Mouse (Mus musculus) heart, adult 11 months (tissue): ENCODE measurements at regions not wholly inside any gene's neighbourhood (a gene's known extent, or its start where the extent isn't known, plus 50 kb on each side); places are given as distances from the start of the nearest gene placed in this dataset.

ENCODE experiments used
- DNase-seq: peaks from one replicate; pipeline ENCODE4 v3.0.0; 2022

DNA sequence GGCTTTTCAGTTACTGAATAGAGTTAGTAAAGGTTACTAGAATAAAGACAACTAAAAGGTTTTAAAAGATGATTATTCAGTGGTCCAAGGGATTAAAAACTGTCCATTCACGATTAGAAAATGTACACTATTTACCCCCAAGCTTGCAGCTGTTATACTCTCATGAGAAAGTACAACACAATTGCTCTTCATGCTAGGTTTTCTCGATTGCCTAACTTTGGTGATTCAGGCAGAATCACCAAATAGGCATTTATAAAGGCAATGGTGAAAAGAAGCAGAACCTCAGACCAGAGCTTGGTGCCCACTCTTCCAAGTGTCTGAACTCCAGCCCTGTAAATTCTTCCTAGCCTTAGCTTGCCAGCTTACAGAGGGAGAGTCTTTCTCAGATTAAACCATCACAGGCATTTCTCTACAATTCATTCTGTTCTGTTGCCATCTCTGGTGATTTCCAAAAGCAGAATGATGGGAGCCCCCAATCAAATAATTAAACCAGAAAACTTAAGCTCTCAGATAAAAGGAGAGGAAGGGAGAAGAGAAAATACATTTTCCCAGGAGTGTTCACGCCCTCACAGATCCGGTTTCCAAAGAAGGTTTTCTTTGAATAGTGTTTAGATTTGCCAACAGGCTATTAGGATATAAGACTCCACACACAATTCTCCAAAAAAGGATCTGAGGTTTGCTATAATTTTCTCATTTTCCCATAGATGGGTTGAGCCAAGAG, 657.0 kb downstream of the Slc22a22 start:
- no peak for DNase-seq

DNA sequence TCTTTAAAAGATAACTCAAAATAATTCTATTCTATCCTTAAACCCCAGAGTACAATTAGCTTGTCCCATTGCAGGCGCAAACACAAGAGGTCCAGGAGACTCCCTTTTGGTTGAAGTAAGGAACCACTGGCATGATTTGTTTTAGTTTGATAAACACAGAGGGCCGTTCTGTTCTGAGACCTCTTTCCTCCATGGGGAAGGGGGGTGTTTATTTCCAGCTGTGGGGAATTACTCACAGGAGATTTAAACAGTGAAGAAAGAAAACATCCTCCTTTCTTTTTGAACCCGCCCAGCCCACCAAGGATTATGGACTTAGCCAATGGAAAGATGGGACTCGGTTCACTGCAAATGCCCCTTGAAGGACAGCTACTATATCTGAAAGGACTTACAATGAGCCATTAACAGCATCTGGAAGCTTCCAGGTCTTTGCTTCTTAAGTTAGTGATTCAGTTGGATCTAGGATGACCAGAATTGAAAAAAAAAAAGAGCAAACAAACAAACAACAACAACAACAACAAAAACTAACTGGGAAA, 659.2 kb downstream of the Slc22a22 start:
- peak; percentile 84 for DNase-seq

DNA sequence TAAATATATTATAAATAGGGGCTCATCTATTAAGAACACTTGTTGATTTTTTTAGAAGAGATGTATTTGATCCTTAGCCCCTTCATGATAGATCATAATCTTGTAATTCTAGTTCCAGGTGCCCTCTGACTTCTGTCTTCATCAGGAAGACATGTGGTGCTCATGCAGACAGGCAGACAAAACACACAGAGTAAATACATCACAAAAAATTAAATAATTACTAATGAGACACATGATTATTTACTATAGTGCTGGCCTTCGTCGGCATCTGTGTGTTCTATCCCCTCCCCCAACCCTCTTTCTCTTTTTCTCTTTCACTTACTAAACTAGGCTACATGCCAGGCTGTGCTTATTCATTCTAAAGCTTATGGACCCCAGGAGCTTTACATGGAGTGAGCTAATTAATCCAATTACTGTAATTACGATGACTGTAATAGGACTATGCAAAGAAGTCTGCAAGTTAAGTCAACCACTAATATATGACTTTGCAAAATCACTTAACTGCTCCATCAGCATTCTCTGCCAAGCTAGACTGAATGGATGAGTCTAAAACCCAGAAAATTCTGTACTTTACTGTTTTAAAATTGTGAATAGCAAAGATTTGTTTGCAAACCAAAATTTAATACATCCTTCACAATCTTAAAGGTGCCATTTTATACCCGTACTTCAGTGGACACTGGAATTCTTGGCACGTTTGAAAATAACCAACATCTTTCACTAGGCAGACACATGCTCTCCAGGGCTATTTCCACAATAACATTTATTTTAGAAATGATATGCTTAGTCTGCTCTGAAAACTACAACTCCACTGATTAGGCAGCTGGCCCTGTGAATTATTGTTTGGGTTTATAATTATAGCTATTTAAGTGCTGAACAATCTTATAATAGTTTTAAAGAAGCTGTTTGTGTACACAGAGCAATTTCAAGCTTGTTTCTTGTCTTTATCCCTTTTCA, 659.9 kb downstream of the Slc22a22 start:
- no peak for DNase-seq

DNA sequence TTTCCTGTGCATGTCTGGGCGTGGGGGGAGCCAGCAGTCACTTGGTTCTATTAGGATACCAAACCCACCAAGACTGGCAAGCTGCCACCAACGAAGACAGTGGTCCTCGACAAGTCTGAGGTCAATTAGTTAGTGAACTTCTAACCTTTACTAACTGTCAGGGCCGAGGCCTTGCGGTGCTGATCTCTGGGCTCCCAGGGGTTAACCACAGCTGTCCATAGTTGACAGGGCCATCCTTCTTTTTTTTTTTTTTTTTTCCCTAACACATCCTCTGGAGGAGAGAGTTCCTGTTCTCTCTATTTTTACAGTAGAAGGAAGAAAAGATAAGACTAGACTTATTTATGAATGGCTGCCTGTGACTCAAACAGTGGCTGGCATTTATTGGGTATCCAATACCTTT, 663.5 kb downstream of the Slc22a22 start:
- DNase-seq, result no peak

DNA sequence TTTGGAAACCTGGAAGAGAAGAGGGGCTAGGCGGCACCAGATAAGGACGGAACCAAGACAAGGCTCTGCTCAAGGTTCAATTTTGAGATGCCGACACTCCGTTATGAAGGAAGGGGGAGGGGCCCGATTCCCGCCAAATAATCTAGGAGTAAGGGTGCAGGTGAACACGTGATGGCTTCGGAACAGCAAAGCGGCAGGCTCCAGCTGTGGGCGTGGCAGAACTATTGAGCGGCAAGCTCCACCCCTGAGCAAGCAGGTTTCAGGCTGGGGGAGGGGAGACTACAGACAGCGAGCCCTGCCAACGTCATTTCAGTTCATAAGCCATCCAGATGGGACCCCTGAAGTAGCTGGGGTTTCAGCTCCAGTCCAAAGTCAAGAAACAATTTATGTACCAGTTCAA, 667.3 kb downstream of the Slc22a22 start:
- peak; percentile 34 for DNase-seq

DNA sequence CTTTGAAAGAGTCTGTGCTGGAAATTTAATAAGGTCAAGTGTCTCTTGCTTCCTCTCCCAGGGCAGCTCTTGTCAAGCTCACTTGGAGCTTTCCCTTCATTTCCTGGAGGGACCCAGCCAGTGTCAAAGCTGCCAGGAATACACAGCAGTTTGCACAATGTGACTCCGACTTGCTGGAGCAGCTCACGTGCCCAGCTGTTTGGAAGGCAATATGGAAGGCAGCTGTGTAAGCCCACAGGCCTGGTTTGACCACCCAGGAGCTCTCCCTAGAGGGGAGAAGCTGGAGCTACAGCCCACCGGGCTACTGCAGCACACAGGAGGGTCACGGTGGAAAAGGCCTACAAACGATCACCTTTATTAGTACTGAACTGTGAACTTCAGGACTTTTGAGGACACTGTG, 669.8 kb downstream of the Slc22a22 start:
- DNase-seq, result peak; percentile 94

DNA sequence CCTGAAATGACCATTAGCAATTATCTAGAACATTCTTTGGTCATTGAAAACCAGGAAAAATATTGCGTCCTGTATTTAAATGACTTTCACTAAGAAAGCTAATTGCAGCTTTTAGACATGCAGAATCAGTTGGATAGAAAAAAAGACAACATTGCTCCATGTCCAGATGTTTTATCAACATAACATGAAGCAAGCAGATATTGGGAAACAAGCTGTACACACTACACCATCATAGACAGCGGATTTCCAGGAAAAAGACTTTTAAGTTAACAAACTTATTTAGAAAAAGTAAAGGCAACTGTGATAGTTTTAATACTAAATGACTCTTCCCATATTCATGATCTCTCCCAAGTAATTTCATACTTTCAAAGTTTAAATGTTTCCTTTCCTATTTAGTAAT, 675.5 kb downstream of the Slc22a22 start:
- no peak for DNase-seq

DNA sequence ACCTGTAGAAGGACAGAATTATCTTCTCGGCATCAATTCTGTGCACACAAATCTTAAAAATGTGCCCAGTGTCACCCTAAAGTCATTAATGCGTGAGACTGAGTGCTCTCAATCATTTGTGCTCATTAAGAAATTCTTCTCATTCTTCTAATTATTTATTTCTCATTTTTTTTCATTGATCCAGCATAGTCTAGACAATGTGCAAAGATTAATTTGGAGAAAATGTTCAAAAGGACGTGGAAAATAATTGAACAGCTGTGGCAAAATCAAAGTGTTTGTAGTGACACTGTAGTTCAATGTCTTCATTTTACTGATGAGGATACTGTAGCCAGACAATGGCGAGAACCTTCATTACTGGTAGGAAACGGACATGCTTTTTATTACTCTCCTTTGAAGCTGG, 702.0 kb downstream of the Slc22a22 start:
- no peak for DNase-seq

DNA sequence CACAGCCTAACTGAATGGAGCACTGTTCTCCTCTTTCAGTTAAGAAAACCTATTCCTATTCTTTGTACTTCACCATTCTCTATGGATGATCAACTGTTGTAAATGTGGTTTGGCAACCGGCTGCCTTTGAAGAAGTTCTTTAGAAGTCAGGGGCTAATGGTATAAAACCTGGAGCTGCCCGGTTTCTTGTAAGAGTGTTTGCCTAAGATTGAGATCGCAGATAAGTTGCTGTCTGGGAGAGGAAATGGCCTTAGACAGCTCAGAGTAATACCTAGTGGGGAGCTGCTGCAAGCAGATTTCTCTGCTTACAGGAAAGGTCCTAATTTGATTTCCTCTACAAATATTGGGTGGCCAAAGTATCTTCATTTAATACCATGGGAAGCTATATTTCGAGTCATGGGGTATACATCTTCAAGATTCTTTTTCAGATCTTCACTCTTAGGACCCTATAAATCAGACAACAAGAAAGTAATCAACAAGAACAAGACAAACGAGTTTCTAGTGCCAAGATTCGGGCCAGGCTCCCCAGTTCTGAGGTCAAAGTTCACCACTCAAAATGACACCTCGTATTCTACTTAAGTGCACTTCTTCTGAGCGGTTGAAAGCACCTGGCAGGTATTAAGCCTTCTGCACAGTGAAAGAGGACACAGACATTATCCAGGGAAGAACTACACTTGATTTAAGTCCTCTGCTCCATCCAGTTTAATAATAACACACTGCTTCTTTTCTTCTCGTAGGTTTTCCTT, 702.6 kb downstream of the Slc22a22 start:
- no peak for DNase-seq

DNA sequence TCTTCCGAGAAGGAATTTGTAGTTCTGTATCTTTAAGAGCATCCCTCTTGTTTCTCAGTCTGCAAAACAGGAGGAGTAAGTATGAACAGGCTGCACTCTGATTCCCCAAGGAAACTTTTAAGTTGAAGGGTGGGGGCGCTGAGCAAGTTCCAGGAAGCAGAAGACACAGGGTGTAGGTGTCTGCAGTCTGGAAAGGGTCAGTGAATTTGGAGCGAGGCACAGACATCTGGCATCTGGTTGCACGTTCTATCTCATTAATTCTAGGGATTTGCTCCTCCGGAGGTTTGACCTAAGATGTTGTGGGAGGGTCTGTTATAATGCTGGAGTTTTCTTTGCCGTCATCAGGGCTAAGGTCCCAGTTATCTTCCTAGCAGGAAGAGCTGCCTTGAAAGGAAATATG, 711.1 kb downstream of the Slc22a22 start:
- DNase-seq, result peak; percentile 88

DNA sequence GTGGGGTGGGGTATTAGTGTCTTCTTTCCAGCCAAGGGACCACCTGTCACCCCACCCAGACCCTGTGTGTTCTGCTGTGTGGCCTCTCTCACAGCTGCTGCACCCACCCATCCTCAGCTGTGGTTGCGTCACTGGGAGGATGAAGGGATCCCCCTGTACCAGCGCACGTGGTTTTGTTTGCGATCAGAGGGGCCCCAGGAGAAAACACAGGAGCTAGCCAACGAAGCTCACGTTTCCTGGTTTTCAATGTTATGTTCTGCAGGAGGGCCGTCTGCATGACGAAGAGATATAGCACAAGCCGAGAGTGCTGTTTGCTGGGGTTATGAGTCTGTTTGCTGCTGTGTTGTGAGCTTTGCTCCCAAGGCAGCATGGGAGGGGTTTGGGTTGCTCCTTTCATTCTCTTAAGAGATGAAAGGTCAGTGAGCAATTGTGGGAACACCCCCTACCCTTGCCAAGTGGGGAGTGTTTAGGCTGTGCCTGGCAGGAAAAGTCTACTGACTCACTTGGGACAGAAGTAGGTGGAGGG, 712.4 kb downstream of the Slc22a22 start:
- DNase-seq, result peak; percentile 96

DNA sequence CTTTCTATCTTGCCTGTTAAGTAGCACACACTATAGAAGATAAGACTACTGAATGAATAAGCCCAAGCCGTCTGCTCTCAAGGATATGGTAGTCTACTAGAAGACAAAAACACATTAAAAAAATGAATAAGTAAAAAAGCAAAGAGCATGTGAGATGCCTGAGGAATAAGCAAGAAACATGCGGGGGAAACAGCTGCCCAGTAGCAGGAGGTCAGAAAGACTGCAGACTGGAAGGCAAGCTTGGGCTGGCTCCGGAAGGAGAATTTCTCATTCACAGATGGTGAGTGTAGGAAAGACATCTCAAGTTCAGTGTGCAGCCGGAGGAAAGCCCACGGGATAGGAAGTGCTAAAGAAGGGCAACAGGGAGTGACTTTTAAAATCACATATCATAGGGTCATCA, 713.4 kb downstream of the Slc22a22 start:
- no peak for DNase-seq

DNA sequence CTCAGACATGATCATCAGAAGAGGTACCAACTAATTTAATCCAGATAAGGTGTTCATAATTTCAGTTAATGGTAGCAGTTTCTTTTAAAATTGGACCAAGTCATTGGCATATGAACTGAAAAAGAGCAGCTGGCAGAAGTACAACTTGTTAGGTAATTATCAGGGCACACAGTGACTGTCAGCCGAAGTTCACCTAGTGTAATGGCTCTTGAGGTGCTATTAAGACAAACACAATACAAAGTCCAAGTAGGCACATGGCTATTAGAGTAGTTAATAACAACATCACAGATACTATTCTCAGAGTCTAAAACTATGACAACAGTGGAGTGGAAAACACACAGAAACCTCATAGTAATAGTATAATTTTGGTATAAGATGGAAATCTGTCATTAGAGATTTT, 730.7 kb downstream of the Slc22a22 start:
- no peak for DNase-seq

DNA sequence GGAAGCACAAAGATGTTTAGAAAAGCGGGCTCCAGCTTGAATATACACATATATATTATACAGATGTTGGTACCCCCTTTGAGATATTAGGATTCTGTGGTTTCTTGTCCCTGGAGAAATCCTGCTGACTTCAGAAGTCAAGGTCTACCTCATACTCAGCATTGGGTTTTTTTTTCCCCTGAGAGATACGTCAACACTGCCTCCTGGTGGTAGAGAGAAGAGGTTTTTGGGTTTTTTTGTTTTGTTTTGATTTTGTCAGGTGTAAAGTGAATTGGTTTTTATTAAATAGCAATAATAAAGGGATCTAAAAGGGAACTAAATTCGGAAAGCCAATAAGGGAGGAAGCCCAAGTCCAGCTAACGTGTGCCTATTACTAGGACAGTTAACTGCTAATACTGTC, 732.5 kb downstream of the Slc22a22 start:
- no peak for DNase-seq
